Mouse (Mus musculus) lung, postnatal 10 days (tissue): ENCODE results near the gene Gm3373.
"Not testable (repeated sequence)": the region's sequence is repeated elsewhere in the genome, so short reads cannot be mapped to it uniquely, and the experiment has no call there.

Experiments
- DNase-seq: peaks from one replicate; pipeline ENCODE4 v3.0.0; 2021

Gene Gm3373

GRCm38 (mm10) chr14:5741477-5741876 lies at the start of gene Gm3373:
Gene Gm3373 (minus strand): TSS chr14:5741577.
- not testable (repeated sequence) for DNase-seq

- DNase-seq: not testable (repeated sequence)
These were observed 54.0 kb downstream of the Gm3373 start, which contains the start of gene Gm9603 for GRCm38 (mm10) chr14:5687357-5687756. Gene Gm9603 (minus strand): TSS chr14:5687457.
